Mouse (Mus musculus) liver, adult (tissue): Measurements from ENCODE around the gene Pold1.

Source experiments
- GATA4 ChIP-seq: IDR thresholded peaks from 2 replicates; pipeline ENCODE4 v1.6.1; 2014; ENCODE audit warnings: mild to moderate bottlenecking, low read length; ENCODE audit not compliant: insufficient replicate concordance

The Pold1 gene

DNA sequence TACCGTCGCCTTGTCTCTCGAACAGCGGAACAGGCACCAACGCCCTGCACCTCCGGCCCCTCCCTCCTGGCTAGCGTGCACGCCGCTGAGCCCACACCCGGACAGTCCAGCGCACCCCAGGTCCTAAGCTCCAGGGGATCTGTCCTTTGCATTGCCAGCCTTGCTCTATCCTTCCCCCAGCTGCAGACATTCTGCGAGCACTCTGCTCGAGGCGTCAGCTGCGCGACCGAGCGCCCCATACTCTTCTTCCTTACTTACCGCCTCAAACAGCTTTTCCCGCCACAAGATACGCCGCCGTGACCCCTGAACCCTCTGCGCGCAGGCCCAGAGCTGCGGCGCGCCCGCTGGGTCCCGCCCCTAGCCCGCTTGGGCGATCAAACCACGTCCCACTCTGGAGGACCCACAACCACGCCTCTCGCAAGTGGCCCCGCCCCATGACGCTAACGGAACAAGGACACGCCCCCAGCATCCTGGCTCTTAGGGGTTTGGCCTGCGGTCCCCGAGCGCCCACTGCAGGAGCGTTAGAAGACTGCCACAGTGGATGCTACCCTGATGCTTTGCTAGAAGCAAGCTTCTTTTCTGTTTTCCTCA is at the start of gene Pold1:
TSS of gene Pold1 (minus strand) at position 353 of the 591 bp plus-strand sequence.
- TF ChIP-seq GATA4, result peak; percentile 83; the same call in 1 of the 2 replicates

DNA sequence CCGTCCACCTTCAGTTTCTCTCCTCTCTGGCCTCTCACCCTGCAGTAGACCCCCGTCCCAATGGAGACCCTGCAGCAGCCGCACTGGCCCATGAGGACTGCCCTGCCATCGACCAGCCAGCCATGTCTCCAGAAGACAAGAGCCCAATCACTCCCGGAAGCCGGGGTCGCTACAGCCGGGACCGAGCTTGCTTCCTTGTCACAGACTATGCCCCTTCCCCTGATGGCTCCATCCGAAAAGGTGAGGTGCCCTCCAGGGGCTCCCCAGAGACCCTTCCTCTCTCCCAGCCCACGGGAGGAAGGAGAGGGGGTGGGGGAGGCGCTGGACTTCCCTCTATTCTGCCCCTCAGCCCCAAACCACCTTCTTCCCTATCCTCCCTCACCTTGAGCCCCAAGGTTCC is 49.7 kb upstream of the Pold1 start:
- no peak for TF ChIP-seq GATA4

DNA sequence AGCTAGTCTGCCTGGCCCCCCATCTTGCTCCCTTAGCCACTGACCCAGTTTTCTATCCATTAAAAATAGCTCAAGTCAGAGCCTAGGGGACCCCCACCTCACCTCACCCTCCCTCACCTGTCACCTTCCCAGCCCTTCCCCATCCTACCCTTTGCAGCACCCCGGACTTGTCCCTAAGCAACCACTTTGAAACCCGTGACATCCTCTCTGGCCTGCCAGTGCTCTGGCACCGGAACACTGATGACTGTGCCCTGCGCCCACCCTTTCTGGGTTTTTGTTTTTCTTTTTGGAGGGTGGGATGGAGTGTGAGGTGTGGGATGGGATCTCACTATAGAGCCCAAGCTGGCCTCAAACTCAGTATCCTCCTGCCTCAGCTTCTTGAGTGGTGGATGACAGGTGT is 49.0 kb upstream of the Pold1 start:
- no peak for TF ChIP-seq GATA4

DNA sequence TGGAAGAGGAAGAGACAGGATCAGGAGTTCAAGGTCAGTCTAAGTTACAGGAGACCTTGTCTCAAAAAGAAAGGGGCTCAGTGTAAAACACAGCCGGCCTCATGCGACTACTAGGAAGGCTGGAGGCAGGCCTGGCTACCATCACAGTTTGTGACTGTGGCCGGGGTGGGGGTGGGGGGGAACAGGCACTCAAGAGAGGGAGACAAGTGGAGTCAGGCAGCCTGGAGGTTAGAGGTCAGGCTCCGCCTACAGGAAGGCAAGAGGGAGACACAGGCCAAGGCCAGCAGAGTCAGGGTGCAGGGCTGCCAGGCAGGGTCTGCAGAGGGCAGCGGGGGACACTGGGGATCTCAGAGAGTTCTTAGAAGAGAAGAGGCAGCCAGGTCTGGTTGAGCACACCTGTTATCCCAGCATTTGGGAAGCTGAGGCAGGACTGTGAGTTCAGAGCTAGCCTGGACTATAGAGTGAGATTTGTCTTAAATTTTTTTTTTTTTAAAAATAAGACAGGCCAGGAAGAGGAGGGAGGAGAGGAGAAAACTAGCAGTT is 48.4 kb upstream of the Pold1 start:
- TF ChIP-seq GATA4, result no peak

DNA sequence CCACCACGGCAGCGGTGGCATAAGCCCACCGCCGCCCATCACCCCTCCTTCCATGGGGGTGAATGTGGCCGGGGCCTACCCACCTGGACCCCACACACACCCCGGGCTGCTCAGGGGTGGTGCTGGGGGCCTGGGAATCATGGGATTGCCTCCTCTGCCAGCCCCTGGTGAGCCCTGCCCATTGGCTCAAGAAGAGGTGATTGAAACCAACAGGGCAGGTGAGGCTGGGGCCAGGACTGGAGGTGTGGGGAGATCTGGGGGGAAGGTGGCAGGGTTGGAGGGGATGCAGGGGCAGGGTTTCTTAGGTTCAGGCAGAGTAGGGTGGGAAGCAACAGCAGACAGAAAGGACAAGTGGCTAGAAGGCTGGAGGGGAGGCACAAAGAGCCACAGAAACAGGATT is 47.4 kb upstream of the Pold1 start:
- no peak for TF ChIP-seq GATA4

DNA sequence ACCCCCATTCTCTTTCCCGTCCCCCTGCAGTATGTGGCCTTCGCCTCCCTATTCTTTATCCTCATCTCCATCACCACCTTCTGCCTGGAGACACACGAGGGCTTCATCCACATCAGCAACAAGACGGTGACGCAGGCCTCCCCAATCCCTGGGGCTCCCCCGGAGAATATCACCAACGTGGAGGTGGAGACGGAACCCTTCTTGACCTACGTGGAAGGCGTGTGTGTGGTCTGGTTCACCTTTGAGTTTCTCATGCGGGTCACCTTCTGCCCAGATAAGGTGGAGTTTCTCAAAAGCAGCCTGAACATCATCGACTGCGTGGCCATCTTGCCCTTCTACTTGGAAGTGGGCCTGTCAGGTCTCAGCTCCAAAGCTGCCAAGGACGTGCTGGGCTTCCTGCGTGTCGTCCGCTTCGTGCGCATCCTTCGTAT is 46.5 kb upstream of the Pold1 start:
- TF ChIP-seq GATA4, result no peak

DNA sequence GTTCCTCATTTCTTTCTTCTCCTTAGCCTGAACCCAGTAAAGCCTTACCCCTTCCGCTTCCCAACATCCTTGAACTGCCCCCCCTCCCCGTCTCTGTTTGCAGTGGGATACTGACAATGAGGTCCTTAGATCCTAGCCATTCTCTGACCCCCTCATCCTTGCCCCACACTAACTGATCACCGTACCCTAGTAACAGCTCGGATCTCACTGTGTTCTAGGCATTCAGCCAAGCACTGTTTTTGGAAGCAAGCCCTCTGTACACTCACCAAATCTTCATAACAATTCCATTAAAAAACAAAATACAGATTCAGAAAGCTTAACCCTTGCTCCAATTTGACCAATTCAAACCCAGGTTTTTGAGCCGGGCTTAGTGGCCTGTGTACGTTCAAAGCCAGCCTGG is 45.6 kb upstream of the Pold1 start:
- TF ChIP-seq GATA4, result no peak

DNA sequence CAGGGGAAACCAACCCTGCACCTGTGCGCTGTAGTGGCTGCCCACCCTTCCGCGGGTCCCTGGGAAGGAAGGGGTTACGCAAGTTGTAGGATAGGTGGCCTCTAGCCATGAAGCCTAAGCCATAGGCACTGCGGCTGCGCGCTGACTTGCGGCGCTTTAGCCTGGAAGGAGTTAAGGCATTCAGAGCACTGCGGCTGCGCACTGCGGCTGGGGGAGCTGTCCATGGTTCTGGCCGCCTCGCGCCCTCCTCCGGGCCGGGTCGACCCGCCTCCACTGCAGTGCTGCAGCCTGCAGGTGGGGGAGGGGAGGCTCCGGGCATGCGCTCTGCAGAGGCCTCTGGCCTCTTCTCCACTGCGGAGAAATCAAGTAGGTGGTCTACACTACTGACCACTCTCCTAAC is 45.1 kb upstream of the Pold1 start:
- TF ChIP-seq GATA4, result no peak

DNA sequence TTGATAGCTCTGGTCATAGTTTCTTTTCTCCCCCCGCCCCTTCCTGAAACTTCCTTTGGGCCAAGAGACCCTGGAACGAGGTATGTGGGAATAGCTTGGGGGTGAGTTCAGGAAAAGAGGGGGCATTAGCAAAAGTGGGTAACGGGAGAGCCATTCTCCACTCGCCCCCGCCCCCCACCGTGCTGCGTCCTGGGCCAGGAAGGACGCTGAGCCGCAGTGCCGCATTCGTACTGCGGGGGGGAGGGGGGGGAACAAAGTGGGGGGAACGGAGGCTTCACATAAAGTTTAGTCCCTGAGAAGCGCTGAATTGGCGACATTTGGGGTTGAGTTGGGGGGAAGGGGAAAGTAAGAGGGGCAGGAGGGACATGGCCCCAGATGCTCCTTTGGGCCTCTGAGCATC is 44.4 kb upstream of the Pold1 start:
- no peak for TF ChIP-seq GATA4

DNA sequence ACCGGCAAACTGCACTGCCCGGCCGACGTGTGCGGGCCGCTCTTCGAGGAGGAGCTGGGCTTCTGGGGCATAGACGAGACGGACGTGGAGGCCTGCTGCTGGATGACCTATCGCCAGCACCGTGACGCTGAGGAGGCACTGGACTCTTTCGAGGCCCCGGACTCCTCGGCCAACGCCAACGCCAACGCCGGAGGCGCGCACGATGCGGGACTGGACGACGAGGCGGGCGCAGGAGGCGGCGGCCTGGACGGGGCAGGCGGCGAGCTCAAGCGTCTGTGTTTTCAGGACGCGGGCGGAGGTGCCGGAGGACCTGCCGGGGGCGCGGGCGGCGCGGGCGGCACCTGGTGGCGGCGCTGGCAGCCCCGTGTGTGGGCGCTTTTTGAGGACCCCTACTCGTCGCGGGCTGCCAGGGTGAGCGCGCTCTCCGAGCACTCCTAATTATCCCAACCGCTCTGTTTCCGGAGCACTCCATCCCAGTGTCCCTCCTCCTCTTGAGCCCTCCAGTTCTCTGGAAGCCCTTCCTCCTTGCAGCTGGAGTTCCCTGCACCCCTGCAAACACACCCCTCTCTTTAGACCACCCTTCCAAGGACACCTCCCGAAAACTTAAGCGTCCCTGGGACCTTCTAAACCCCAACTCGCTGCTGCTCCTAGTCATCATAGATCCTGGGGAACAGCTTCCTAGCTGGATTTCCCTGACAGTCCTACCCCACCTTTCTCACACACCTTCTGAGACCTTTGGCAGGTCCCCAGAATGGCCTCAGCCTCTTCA is 42.9 kb upstream of the Pold1 start:
- no peak for TF ChIP-seq GATA4

DNA sequence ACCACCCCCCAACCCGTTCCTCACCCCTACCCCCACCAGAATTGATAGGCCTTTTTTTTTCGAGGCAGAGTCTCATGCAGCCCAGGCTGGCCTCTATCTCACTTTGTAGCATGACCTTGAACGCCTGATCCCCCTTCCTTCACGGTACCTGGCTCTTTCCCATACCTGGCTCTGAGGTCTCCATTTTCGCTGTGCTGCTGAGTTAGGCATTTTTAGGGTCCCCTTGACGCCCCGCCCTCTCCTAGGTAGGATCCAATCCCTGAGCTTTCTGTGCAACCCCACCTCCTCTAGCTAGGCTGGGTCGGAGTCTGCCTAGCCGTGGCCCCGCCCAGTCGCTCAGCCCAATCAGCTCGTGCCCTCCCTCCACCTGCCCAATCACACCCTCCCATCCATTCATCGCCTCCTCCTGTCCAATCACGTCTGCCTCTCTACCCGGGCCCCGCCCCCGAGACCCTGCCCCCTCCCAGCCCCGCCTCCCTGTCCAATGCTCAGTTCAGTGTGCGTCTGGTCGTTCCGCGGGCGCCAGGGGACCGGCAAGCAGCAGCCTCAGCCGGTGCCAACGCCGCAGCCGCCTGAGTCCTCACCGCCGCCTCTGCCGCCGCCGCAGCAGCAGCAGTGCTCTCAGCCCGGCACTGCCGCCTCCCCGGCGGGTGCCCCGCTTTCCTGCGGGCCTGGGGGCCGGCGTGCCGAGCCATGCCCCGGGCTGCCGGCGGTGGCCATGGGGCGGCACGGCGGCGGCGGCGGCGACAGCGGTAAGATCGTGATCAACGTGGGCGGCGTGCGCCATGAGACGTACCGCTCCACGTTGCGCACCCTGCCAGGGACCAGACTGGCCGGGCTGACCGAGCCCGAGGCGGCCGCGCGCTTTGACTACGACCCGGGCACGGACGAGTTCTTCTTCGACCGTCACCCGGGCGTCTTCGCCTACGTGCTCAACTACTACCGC is 42.0 kb upstream of the Pold1 start, which contains the start of gene Kcnc3:
TSS of gene Kcnc3 (plus strand) at position 263 of the 946 bp plus-strand sequence.
- no peak for TF ChIP-seq GATA4

DNA sequence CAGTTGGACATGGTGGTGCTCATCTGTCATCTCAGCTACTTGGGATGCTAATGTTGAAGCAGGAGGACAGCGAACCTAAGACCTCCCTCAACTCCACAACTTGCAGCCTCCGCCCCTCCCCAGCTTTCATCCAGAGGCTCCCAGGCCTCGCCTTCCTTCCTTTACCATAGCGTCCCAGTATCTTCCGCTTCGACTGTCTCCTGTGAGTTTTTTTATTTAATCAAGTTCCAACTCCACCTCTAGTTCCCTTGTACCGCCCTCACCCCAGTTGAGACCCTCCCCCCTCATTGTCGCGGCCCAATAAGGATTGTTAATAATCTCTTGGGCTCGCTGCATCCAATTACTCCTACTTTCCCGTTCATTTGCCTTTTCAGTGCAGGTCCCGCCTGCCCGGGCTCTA is 41.3 kb upstream of the Pold1 start:
- no peak for TF ChIP-seq GATA4

DNA sequence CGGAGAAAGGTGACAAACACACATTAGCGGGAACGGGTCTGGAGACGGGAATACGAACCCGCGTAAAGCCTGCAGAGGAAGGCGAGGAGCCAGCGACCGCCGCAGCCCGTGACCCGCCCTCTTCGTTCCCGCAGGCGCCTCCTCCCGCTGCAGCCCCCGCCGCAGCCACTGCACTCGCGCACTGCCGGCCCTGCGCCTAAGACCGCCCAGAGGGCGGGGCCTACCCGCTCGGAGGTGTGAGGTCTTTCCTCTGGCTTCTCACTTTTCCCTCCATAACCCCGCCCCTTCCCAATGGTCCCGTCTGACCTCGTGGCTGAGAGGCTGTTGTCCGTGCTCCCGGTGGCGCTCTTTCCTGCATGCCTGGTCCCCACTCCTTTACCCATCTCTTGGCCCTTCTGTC is 40.5 kb upstream of the Pold1 start:
- no peak for TF ChIP-seq GATA4

DNA sequence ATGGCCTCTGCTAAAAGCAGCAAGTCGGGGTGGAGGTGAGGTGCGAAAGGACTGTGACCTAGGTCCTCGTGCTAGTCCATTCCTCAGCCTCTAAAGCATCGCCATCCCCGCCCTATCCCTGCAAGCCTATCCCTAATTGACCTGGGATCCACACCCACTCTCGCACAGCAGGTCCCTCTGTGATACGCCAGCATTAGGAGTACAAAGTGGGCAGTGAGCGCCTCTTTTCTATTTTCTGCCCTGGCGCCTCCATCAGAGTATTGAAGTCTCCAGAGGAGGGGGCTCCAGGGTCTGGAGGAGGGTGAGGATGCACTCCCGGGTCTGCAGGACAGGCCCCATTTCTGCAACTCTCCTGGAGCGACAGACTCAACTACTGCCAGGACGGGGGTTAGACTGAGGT is 39.7 kb upstream of the Pold1 start:
- TF ChIP-seq GATA4, result no peak

DNA sequence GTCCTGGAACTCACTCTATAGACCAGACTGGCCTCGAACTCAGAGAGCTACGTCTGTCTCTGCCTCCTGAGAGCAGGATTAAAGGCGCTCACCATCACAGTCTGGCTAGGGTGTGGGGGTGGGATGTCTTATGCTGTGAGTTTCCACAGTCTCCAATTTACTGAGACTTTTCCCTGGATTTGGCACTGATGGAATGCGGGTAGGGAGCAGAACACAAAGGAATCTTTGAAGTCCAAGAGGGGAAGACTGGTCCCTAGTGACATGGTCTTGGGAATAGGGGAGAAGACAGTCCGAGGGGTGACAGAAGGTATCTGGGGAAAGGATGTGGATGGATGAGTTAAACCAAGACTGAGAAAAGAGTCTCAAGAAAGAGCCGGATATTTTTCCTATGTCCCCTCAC is 39.0 kb upstream of the Pold1 start:
- no peak for TF ChIP-seq GATA4
